Mouse (Mus musculus) T-helper 1 cell (primary cell): ENCODE data around the gene Cptp.

Experiments used
- in situ Hi-C: fragments of 300-600 bp; cut with MboI, MseI; formaldehyde crosslinking; loops from one replicate; pipeline ENCODE4 v1.15.1; 2025; ENCODE audit warnings: high pct_unique_total_duplicates

Gene Cptp

GRCm38 (mm10) chr4:155869317-155870033 lies at the start of gene Cptp, which contains the start of gene Ints11:
Gene Cptp, minus strand, starts transcription at chr4:155869440.
Gene Ints11, plus strand, starts transcription at chr4:155869546.
- in situ Hi-C loops = no loop called here

- in situ Hi-C loops = no loop called here
Observed at GRCm38 (mm10) chr4:155908751-155909150, 39.5 kb upstream of the Cptp start.

- in situ Hi-C loops = no loop called here
Observed at GRCm38 (mm10) chr4:155908281-155908680, 39.0 kb upstream of the Cptp start.

GRCm38 (mm10) chr4:155907003-155907402 lies 37.8 kb upstream of the Cptp start:
- in situ Hi-C loops = no loop called here

GRCm38 (mm10) chr4:155906125-155906524 lies 36.9 kb upstream of the Cptp start:
- in situ Hi-C loops = no loop called here

GRCm38 (mm10) chr4:155905634-155906033 lies 36.4 kb upstream of the Cptp start:
- in situ Hi-C loops = no loop called here

GRCm38 (mm10) chr4:155904318-155905102 lies 35.3 kb upstream of the Cptp start:
- in situ Hi-C loops = no loop called here

GRCm38 (mm10) chr4:155903246-155903645 lies 34.0 kb upstream of the Cptp start:
- in situ Hi-C loops = no loop called here

GRCm38 (mm10) chr4:155901205-155901604 lies 32.0 kb upstream of the Cptp start:
- in situ Hi-C loops = no loop called here

GRCm38 (mm10) chr4:155899355-155899754 lies 30.1 kb upstream of the Cptp start:
- in situ Hi-C loops = no loop called here

GRCm38 (mm10) chr4:155898318-155898717 lies 29.1 kb upstream of the Cptp start:
- in situ Hi-C loops = no loop called here

GRCm38 (mm10) chr4:155896461-155896860 lies 27.2 kb upstream of the Cptp start:
- in situ Hi-C loops = no loop called here

- in situ Hi-C loops = no loop called here
Observed at GRCm38 (mm10) chr4:155895826-155896225, 26.6 kb upstream of the Cptp start.

- in situ Hi-C loops = no loop called here
Observed at GRCm38 (mm10) chr4:155895216-155895615, 26.0 kb upstream of the Cptp start.

GRCm38 (mm10) chr4:155894311-155894881 lies 25.2 kb upstream of the Cptp start:
- in situ Hi-C loops = loop anchor here (5.0 kb wide), 1 partner anchor 48 kb away; the partner anchor contains the start of gene Ube2j2

- in situ Hi-C loops = loop anchor here (5.0 kb wide), 1 partner anchor 49 kb away; the partner anchor contains the start of gene Ube2j2
Observed at GRCm38 (mm10) chr4:155893212-155893690, 24.0 kb upstream of the Cptp start.

GRCm38 (mm10) chr4:155892438-155893211 lies 23.4 kb upstream of the Cptp start:
- in situ Hi-C loops = loop anchor here (5.0 kb wide), 1 partner anchor 50 kb away; the partner anchor contains the start of gene Ube2j2

GRCm38 (mm10) chr4:155892017-155892416 lies 22.8 kb upstream of the Cptp start:
- in situ Hi-C loops = loop anchor here (5.0 kb wide), 1 partner anchor 50 kb away; the partner anchor contains the start of gene Ube2j2

GRCm38 (mm10) chr4:155891551-155892001 lies 22.3 kb upstream of the Cptp start, which contains the start of the genes Pusl1 and Acap3:
Gene Pusl1, minus strand, starts transcription at chr4:155891781.
Gene Acap3, plus strand, starts transcription at chr4:155891822.
- in situ Hi-C loops = loop anchor here (5.0 kb wide), 1 partner anchor 51 kb away; the partner anchor contains the start of gene Ube2j2

- in situ Hi-C loops = loop anchor here (5.0 kb wide), 1 partner anchor 51 kb away; the partner anchor contains the start of gene Ube2j2
Observed at GRCm38 (mm10) chr4:155891011-155891471, 21.8 kb upstream of the Cptp start.

GRCm38 (mm10) chr4:155889316-155889715 lies 20.1 kb upstream of the Cptp start:
- in situ Hi-C loops = no loop called here
